Mouse (Mus musculus) thymus, postnatal 36 days (tissue): Measurements from ENCODE around the gene Sema4c.
A peak's percentile ranks its signal among the peaks of the same experiment; 100 is the strongest.
"Not testable (repeated sequence)": the region's sequence is repeated elsewhere in the genome, so short reads cannot be mapped to it uniquely, and the experiment has no call there.

Source experiments
- DNase-seq, 2 experiments: peaks; one replicate each; pipeline ENCODE4 v3.0.0; 2022; ENCODE audit warnings: mixed read lengths in 2 of 2

Gene Sema4c

DNA sequence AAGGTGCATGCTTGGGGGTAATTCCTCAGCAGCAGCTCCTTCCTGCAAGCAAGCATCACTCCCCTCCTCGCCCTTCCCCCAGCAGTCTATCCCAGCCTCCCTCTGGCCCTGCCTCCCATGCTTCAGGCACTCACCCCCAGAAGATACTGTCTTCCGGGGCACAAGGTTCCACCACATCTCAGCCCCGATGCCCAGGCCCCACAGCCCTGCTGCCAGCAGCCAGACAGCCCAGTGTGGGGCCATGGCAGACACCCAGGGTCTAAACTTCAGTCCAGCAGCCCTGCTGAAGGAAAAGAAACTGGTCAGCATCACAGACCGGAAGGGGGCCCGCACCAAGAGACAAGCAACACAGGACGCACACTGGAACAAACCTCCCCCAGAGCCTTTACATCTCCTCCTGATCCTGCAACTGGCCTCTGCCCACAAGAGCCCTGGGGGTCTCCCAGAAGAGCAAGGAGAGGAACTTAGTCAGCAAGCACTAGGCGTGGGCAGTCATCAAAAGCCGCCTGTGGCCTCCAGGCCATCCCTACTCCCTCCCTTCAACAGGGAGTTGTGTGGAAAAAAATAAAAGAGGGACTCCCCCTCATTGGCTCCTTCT is 2.3 kb downstream of the Sema4c start:
- peak in 1 of 2 experiments; percentile 27 for DNase-seq

- DNase-seq, result no peak
Measured at GRCm38 (mm10) chr1:36554633-36555399, 3.3 kb downstream of the Sema4c start.

- no peak for DNase-seq
Measured at GRCm38 (mm10) chr1:36552506-36552905, 5.6 kb downstream of the Sema4c start.

DNA sequence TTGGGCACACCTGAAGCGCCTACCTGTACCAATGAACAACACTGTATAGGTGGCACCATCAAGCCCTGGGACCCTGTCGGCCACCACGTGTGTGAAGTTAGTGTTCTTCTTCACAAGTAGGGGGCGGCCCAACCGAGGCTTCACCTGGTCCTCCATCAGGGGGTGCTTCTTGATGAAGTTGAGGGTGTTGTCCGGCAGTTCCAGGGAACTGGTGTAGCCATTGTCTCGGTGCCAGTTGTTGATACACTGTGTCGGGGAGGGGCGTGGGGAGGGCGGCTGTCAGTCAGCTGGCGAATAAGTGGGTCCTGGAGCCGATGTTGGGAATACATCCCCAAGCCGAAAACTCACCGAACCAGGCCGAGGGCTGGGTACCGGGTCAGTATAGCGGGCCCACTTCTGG is 6.2 kb downstream of the Sema4c start:
- DNase-seq, result no peak

- no peak for DNase-seq
Measured at GRCm38 (mm10) chr1:36550075-36550863, 7.9 kb downstream of the Sema4c start.

- DNase-seq, result no peak
Measured at GRCm38 (mm10) chr1:36549491-36549890, 8.7 kb downstream of the Sema4c start.

DNA sequence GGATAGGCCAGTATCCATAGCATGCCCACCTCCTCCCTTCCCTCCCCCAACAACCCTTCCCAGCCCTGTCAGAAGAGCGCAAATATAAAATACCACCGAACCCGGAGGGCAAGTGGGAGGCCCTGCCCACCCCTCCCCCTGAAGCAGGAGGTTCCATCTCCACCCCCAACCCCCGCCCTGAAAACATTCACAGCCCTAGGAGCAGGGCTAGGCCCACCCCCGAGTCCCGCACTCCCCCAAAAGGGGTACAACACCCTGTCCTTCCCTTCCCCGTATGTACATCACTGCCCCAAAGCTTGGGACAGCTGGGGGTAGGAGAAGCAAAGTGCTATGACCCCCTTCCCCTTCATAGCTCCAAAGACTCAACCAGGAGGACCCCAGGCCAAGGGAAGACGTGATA is 9.4 kb downstream of the Sema4c start:
- DNase-seq, result no peak

GRCm38 (mm10) chr1:36547981-36548598 is 10.1 kb downstream of the Sema4c start:
- no peak for DNase-seq

DNA sequence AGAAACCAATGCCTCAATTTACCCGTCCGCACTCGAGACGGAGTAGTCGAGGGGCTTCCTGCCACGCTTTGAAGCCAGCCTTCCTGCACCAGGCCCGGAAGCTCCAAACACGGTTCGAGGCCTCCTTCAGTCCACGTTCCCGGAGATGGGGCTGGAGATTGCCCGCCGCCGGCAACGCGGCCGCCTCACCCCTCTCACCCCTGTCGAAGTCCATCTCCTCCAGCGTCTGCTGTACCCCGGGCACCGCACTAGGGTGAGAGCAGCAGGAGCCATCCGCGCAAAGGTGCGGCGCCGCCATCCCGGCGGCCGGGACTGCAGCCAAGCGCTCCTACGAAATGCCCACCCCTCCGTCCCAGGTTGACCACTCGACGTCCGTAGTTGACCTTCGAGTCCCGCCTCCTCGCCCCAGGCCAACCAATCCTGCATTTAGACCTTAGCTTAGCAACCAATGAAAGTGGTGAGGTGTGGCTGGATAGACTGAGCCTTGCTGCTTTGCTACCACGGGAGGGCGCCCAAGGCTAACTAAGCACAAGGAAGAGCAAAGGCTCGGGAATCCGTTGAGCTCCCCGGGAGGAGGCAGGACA is 11.2 kb downstream of the Sema4c start, which contains the start of gene Ankrd39:
Ankrd39 (minus strand) TSS at position 558 of the 584 bp plus-strand sequence.
- peak; percentile 96 to 98 for DNase-seq

- DNase-seq, result peak; percentile 57
Measured at GRCm38 (mm10) chr1:36545845-36546600, 12.1 kb downstream of the Sema4c start.

GRCm38 (mm10) chr1:36545382-36545781 is 12.8 kb downstream of the Sema4c start:
- DNase-seq, result no peak

GRCm38 (mm10) chr1:36542925-36543324 is 15.2 kb downstream of the Sema4c start:
- no peak for DNase-seq

DNA sequence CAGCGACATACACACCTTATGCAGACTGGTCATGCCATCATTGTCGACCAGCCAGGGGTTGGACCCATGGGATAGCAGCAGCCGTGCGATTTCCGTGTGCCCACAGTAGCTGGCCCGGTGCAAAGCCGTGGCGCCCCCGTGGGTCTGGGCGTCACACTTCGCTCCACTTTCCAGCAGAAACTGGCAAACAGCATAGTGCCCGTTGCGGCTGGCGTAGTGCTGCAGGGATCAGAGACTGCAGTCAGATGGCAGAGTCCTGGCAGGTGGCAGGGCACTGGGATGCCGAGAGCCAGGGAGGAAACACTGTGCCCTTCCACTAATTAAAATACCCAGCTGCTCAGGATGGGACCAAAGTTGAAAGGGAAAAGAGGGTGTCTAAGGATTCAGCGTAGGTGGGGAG is 16.3 kb downstream of the Sema4c start:
- no peak for DNase-seq

- DNase-seq, result no peak
Measured at GRCm38 (mm10) chr1:36540807-36541206, 17.3 kb downstream of the Sema4c start.

GRCm38 (mm10) chr1:36540132-36540531 is 18.0 kb downstream of the Sema4c start:
- DNase-seq, result no peak

GRCm38 (mm10) chr1:36539186-36539585 is 19.0 kb downstream of the Sema4c start, which contains the start of gene Gm42417:
Gm42417 (minus strand) TSS chr1:36539429.
- DNase-seq, result no peak

GRCm38 (mm10) chr1:36538727-36539126 is 19.4 kb downstream of the Sema4c start:
- DNase-seq, result no peak

DNA sequence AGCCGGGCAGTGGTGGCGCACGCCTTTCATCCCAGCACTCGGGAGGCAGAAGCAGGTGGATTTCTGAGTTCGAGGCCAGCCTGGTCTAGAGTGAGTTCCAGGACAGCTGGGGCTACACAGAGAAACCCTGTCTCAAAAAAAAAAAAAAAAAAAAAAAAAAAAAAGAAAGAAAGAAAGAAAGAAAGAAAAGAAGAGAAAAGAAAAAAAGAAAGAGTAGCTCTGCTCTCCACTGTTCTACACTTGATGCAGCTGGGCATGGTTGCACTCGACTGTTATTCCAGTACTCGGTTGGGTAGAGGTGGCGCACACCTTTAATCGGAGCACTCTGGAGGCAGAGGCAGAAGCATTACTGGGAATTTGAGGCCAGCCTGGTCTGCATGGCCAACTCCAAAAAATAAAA is 21.4 kb downstream of the Sema4c start, which contains the start of gene Ankrd23:
Ankrd23 (minus strand) TSS at position 101 of the 400 bp plus-strand sequence.
- DNase-seq, result not testable (repeated sequence)

- DNase-seq, result no peak
Measured at GRCm38 (mm10) chr1:36536397-36536728, 21.8 kb downstream of the Sema4c start.

DNA sequence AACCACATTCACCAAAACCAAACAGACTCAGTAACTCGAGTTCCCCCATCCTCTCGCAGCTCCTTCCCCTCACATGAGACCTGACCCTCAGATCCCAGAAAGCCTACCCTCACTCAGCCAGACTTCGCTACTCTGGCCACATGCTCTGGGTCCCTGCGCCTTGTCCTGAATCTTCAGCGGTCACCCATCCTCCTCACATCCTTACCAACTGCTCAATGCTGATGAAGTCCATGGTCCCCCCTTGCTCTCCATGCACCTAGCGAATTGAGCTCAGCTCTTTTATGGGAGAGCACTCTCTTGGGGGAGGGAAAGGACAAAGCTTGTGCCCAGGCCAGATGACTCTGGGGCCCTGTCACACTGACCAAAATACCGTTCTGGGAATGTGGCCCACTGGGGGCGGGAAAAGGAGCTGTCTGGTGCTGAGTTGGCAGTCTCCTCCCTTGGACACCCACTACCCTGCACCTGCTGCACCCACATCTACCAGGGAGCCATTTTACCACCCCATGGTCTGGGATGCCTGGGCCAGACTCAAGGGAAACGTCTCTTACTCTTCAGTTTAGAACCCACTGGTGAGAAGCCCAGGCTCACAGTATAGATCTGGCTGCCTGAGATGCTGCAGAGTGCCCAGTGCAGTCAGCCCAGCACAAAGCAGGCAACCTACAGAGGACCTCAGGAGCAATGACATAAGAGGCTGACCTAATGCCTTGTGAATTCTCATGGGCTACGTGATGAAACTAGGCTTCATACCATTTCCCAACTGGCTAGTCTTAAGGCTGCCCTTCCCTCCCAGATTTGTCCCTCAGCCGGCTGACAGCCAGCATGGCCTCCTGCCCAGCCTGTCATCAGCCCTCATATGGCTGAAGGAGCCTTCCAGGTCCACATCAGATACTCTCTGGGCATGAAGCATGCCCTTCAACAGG is 22.4 kb downstream of the Sema4c start:
- no peak for DNase-seq

- no peak for DNase-seq
Measured at GRCm38 (mm10) chr1:36534595-36535058, 23.5 kb downstream of the Sema4c start.
